Mouse (Mus musculus) thymus, adult 2 months (tissue): ENCODE measurements around the gene Wrnip1. TPM values are rescaled to one million over a fixed set of nuclear protein-coding genes. Genes with fewer than 3 reads are reported as not detected.

Source experiments
- DNase-seq: peaks from one replicate; pipeline ENCODE4 v3.0.0; 2021
- H3K27ac ChIP-seq: fragments of 200-500 bp; 2 replicates; pipeline ENCODE4 v1.5.1; 2012; ENCODE audit warnings: low read length, control low read depth; ENCODE audit not compliant: control insufficient read depth, insufficient read depth
- H3K27me3 ChIP-seq: fragments of 200-500 bp; 2 replicates; pipeline ENCODE4 v1.6.1; 2012; ENCODE audit warnings: mild to moderate bottlenecking, low read length, moderate library complexity, mixed read lengths; ENCODE audit not compliant: control insufficient read depth, insufficient read depth
- H3K36me3 ChIP-seq: fragments of 200-500 bp; 2 replicates; pipeline ENCODE4 v1.6.1; 2012; ENCODE audit warnings: mild to moderate bottlenecking, low read length, moderate library complexity; ENCODE audit not compliant: control insufficient read depth, insufficient read depth
- H3K4me1 ChIP-seq: fragments of 200-500 bp; replicated peaks from 2 replicates; pipeline ENCODE4 v1.6.1; 2012; ENCODE audit warnings: low read length; ENCODE audit not compliant: control insufficient read depth, insufficient read depth
- H3K4me3 ChIP-seq: fragments of 200-500 bp; 2 replicates; pipeline ENCODE4 v1.5.1; 2012; ENCODE audit warnings: mild to moderate bottlenecking, low read length, control low read depth, moderate library complexity; ENCODE audit not compliant: control insufficient read depth, insufficient read depth
- CTCF ChIP-seq: fragments of 200-500 bp; IDR thresholded peaks from 2 replicates; pipeline ENCODE4 v1.5.1; 2012; ENCODE audit warnings: mild to moderate bottlenecking, control low read depth, low read length, moderate library complexity, borderline replicate concordance; ENCODE audit not compliant: control insufficient read depth, poor library complexity, insufficient read depth; ENCODE audit errors: extremely low read depth
- POLR2A ChIP-seq: fragments of 200-500 bp; IDR thresholded peaks from 2 replicates; pipeline ENCODE4 v1.6.1; 2012; ENCODE audit warnings: mild to moderate bottlenecking, low read length, control low read depth, moderate library complexity; ENCODE audit not compliant: control insufficient read depth, poor library complexity, insufficient read depth; ENCODE audit errors: extremely low read depth
- WGBS: fragments of 180-500 bp; shearing (Covaris S2); methylation state at CpG from one replicate; pipeline ENCODE4 v1.1.7; 2018; 5-methylcytosine and 5-hydroxymethylcytosine counted together
- polyA plus RNA-seq: library from polyadenylated mRNA; depleted of rRNA; stranded (reverse); fragments of >200 nt; gene quantifications from 2 replicates; pipeline ENCODE4 v1.2.3, GENCODE M21; 2012

Wrnip1 gene
- polyA plus RNA-seq, 1 experiment = 61.7 TPM

DNA sequence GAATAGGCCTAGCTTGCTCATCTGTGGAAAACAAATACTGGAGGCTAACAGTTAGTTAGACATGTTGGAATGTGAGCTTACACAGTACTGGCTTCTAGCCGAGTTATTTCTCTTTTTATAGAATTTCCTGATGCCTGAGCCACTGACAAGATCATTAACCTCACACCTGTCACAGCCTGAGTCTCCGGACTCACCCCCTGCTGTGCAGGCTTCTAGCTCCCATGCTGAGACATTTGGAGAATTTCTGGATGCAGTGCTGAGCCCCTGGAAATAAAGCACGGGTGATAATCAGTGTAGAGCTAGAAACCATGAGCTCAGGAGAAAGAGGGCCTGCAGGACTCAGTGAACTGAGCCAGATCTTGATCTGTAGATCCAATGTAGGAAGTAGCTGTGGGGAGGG is 31.9 kb upstream of the Wrnip1 start:
- Histone ChIP-seq H3K4me1 (no peaks in the 10 kb centered on the region), H3K36me3 (no peaks in the 10 kb centered on the region), H3K27ac (no peak overlapping the region), H3K27me3 (no peaks in the 10 kb centered on the region), H3K4me3 (no peak overlapping the region)
- TF ChIP-seq POLR2A = no peak
- TF ChIP-seq CTCF = no peak
- DNase-seq = no peak
- WGBS = 67% methylated on average over 3 of the region's 3 CpGs

DNA sequence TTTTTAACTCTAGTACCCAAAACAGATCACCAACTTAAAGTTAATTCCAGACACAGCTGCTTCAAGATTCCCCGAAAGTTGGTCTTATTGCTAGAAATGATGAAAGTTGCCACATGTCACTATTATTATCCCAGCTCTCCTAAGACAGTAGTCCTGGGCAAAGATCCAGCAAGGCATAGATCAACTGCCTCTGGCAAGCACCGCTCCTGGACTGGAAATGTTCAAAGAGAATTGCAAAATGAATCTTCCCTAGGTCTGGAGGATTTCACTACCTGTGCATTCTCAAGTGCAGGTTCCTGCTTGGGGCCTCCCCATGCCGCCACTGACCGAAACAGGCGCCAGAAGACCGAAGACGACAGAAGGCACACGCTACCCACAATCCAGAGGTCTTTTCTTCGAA is 25.9 kb upstream of the Wrnip1 start:
- no peaks in the 10 kb centered on the region for H3K36me3 ChIP-seq
- H3K27ac ChIP-seq = no peak overlapping the region
- H3K4me1 ChIP-seq = no peaks in the 10 kb centered on the region
- TF ChIP-seq POLR2A (no peak), CTCF (no peak)
- DNase-seq = no peak
- 95% methylated on average over 9 of the region's 9 CpGs for WGBS
- no peaks in the 10 kb centered on the region for H3K27me3 ChIP-seq
- H3K4me3 ChIP-seq = no peak overlapping the region

DNA sequence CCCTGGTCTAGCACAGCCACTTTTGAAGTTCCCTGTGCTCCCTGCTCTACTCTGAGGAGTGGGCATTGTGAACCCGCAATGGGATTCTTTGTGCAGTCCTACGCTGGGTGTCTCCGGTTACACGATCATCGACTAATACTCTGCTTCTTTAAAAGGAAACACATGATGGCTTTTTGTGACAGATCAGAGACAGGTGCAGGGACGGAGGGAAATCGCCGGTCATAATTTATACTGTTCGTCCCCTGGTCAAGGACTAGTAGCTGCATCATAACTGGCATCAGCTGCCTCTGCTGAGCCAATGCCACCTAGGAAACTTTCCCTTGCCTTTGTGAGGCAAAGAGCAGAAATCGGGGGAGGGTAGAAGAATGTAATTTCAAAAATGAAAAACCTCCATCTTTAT is 25.5 kb upstream of the Wrnip1 start:
- no peak overlapping the region for H3K4me3 ChIP-seq
- H3K27ac ChIP-seq = no peak overlapping the region
- WGBS = 90% methylated on average over 10 of the region's 10 CpGs
- TF ChIP-seq CTCF (no peak), POLR2A (no peak)
- H3K27me3 ChIP-seq = no peaks in the 10 kb centered on the region
- DNase-seq = no peak
- H3K4me1 ChIP-seq = no peaks in the 10 kb centered on the region
- no peaks in the 10 kb centered on the region for H3K36me3 ChIP-seq

DNA sequence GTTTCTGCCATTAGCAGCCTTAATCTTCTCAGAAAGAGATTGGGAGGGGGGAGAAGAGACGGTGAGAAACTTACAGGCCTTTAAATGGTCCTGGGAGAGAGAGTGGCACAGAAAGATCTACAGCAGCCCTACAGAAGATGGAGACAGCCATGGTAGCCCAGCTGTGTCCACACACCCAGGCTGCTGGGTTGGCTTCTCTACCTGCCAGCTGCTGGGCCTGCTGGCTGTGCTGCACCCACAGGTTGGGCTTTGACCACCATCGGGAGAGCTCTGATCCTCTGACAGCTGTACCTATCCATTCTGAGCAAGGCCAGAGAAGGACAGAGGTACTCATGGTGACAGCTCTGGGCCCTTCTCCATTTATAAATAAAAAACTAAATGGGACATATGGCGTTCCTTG is 23.0 kb upstream of the Wrnip1 start:
- H3K36me3 ChIP-seq = no peaks in the 10 kb centered on the region
- 91% methylated on average over 3 of the region's 3 CpGs for WGBS
- no peak overlapping the region for H3K27ac ChIP-seq
- DNase-seq = no peak
- TF ChIP-seq CTCF = no peak
- H3K4me3 ChIP-seq = no peak overlapping the region
- H3K4me1 ChIP-seq = no peaks in the 10 kb centered on the region
- H3K27me3 ChIP-seq = no peaks in the 10 kb centered on the region

DNA sequence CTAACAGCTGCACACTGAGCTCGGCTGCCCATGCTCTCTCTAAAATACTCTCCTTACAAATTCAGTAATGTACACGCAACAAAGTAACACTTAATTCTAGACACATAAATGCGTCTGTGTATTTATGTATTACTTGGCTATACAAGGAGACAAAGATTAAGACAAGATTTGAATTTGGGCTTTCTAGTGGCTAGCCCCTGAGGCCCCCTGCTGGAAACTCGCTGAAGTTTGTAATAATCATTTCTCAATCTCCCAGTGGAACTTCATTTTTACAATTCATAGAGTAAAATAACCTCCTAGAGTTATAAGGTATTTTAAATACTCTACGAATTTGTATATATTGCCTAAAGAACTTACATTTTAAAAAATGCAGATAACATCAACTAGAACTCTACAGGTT is 18.8 kb upstream of the Wrnip1 start:
- H3K4me1 ChIP-seq = no peaks in the 10 kb centered on the region
- H3K27ac ChIP-seq = no peak overlapping the region
- no peak overlapping the region for H3K4me3 ChIP-seq
- WGBS = 63% methylated on average over 5 of the region's 5 CpGs
- no peak for DNase-seq
- TF ChIP-seq POLR2A (no peak), CTCF (no peak)
- H3K27me3 ChIP-seq = no peaks in the 10 kb centered on the region
- no peaks in the 10 kb centered on the region for H3K36me3 ChIP-seq

DNA sequence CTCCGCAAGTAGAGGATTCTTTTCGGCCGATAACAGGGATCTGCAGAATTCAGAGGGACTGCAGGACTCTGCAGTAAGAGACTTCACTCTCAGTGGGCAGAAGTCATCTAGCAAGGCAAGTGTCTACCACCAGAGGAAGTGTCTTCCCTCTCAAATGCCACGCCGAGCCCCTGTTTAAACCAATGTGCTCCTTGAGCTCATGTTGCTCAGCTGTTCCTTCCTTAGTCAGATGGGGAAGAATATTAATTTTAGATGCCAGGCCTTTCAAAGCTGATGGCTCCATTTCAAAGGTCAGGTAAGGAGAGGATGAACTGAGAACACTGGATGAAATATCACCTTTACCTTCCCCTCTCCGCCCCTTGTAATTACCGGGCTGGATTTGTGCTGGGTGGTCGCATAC is 18.0 kb upstream of the Wrnip1 start, which contains the start of gene Mylk4:
Gene Mylk4, minus strand, starts transcription at position 139 of the 400 bp plus-strand sequence.
- Histone ChIP-seq H3K27me3 (no peaks in the 10 kb centered on the region), H3K36me3 (no peaks in the 10 kb centered on the region), H3K4me3 (no peak within 1 kb of the TSS), H3K27ac (no peak within 1 kb of the TSS), H3K4me1 (no peaks in the 10 kb centered on the region)
- no peak for TF ChIP-seq POLR2A
- TF ChIP-seq CTCF = no peak
- no peak for DNase-seq
- 92% methylated on average over 8 of the region's 8 CpGs for WGBS

DNA sequence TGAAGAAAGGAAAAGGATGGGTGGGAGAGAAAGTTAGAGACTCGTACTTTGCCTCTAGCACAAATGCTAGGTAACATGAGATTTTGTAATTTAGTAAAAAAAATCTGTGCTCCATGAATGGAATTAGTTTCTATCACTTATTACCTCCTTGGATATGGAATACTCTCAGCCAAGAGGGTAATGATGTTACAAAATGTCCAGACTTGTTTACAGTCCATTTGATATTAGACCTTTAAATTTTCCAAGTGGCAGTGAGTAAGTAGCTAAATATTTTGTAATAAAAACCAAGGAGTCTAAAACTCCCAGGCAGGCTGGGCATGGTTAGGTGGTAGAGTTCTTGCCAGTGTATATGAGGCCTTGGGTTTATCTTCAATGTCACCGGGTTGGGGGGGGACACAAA is 14.3 kb upstream of the Wrnip1 start:
- no peaks in the 10 kb centered on the region for H3K27me3 ChIP-seq
- 89% methylated on average over 2 of the region's 2 CpGs for WGBS
- H3K27ac ChIP-seq = no peak overlapping the region
- H3K4me3 ChIP-seq = no peak overlapping the region
- no peak for TF ChIP-seq POLR2A
- TF ChIP-seq CTCF = no peak
- no peaks in the 10 kb centered on the region for H3K4me1 ChIP-seq
- DNase-seq = no peak
- no peaks in the 10 kb centered on the region for H3K36me3 ChIP-seq
